Mouse (Mus musculus): ENCODE results near the gene Sult2a3. TPM values are rescaled to one million over a fixed set of nuclear protein-coding genes. Genes with fewer than 3 reads are reported as not detected.
"Not testable (repeated sequence)": the region's sequence is repeated elsewhere in the genome, so short reads cannot be mapped to it uniquely, and the experiment has no call there.

The Sult2a3 gene
- polyA plus RNA-seq (2016; fragmentation: Nextera tagmentation; extraction: Ambion mirVana), result not detected in 2 replicates

GRCm38 (mm10) chr7:14122944-14123343 lies at the start of gene Sult2a3:
Gene Sult2a3, minus strand, starts transcription at chr7:14123044.
- no peaks in the 10 kb centered on the region for H3K36me3 ChIP-seq

GRCm38 (mm10) chr7:14120436-14120835 lies 2.4 kb downstream of the Sult2a3 start:
- Histone ChIP-seq H3K9me3 (0 out of 2 replicates have a peak, but pooled peaks cover 3% of the 10 kb centered on the region), H3K9ac (replicated peaks) (no peak overlapping the region), H3K27ac (replicated peaks) (no peak overlapping the region), H3K36me3 (no peaks in the 10 kb centered on the region), H3K27me3 (no peaks in the 10 kb centered on the region), H3K4me3 (no peak overlapping the region), H3K4me2 (replicated peaks) (no peak overlapping the region), H3K4me1 (no peaks in the 10 kb centered on the region)
- no peak for ATAC-seq (ENCODE audit: low FRiP score, low read depth)
- 83% methylated on average over 2 of the region's 2 CpGs for WGBS

More at GRCm38 (mm10) chr7:14122944-14123343, at the start of gene Sult2a3:
- 90% methylated on average over 2 of the region's 2 CpGs for WGBS
- H3K9ac ChIP-seq (replicated peaks), result no peak within 1 kb of the TSS
- H3K27ac ChIP-seq (replicated peaks), result no peak within 1 kb of the TSS
- H3K27me3 ChIP-seq, result no peaks in the 10 kb centered on the region
- H3K9me3 ChIP-seq, result 0 out of 2 replicates have a peak, but pooled peaks cover 6% of the 10 kb centered on the region
- no peak within 1 kb of the TSS for H3K4me3 ChIP-seq
- H3K4me2 ChIP-seq (replicated peaks), result no peak within 1 kb of the TSS
- H3K4me1 ChIP-seq, result no peaks in the 10 kb centered on the region
- ATAC-seq (ENCODE audit: low FRiP score, low read depth), result no peak

- H3K27ac ChIP-seq (replicated peaks); H3K4me2 ChIP-seq (replicated peaks); H3K36me3 ChIP-seq; H3K4me1 ChIP-seq; H3K9ac ChIP-seq (replicated peaks); H3K4me3 ChIP-seq; ATAC-seq (ENCODE audit: low FRiP score, low read depth); H3K27me3 ChIP-seq; H3K9me3 ChIP-seq: not testable (repeated sequence)
- WGBS, result 71% methylated on average over 3 of the region's 3 CpGs
Measured at GRCm38 (mm10) chr7:14119865-14120264, 3.0 kb downstream of the Sult2a3 start.

- H3K36me3 ChIP-seq, result no peaks in the 10 kb centered on the region
- no peak overlapping the region for H3K4me2 ChIP-seq (replicated peaks)
- no peaks in the 10 kb centered on the region for H3K4me1 ChIP-seq
- ATAC-seq (ENCODE audit: low FRiP score, low read depth), result no peak
- no peak overlapping the region for H3K9ac ChIP-seq (replicated peaks)
- H3K27me3 ChIP-seq, result no peaks in the 10 kb centered on the region
- H3K9me3 ChIP-seq, result 0 out of 2 replicates have a peak, but pooled peaks cover 3% of the 10 kb centered on the region
- H3K27ac ChIP-seq (replicated peaks), result no peak overlapping the region
- WGBS, result 33% methylated on average over 1 of the region's 1 CpGs
- H3K4me3 ChIP-seq, result no peak overlapping the region
Measured at GRCm38 (mm10) chr7:14116761-14117160, 6.1 kb downstream of the Sult2a3 start.

DNA sequence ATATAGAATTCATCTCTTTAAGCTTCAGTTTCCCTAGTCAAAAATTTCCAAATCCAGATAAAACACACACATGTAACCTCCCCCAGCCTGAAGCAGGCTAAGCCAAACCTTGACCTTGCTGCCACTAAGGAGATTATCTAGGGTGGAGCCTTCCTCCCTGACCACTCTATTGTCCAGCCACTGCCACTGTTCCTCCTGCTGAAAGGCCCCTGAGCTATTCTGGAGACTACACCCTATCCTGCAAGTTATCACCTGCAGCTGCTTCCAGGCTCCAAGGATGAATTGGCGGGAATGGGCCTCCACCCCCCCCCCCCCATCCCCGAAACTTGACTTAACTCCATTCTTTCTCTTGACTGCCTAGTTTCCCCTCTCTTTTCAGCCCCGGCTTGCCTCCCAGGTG lies 8.4 kb downstream of the Sult2a3 start:
- WGBS, result 56% methylated on average over 3 of the region's 3 CpGs
- H3K4me1 ChIP-seq; H3K27ac ChIP-seq (replicated peaks); H3K4me3 ChIP-seq; ATAC-seq (ENCODE audit: low FRiP score, low read depth); H3K9ac ChIP-seq (replicated peaks); H3K4me2 ChIP-seq (replicated peaks); H3K9me3 ChIP-seq; H3K27me3 ChIP-seq; H3K36me3 ChIP-seq: not testable (repeated sequence)

DNA sequence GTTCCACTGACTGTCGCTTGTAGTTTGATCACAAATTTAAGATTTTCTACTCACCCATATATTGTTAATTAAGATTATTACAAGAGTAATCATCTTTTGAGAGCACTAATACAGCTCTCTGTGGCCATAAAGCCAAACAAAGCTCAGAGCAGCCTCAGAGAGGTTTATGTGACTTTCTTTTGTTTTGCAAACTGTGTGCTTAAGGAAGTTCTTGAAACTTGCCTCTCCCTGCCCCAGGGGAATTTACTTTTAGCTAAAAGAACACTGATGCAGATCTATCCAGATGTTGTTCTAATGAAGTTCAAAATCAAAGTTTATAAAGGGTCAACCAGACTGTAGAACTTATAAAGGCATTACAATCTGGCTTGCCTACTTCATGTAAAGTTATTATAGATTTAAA lies 75.0 kb downstream of the Sult2a3 start:
- not testable (repeated sequence) for H3K4me3 ChIP-seq; ATAC-seq (ENCODE audit: low FRiP score, low read depth); H3K9ac ChIP-seq (replicated peaks); H3K4me1 ChIP-seq; H3K4me2 ChIP-seq (replicated peaks); H3K27me3 ChIP-seq; H3K27ac ChIP-seq (replicated peaks); H3K36me3 ChIP-seq
- peaks cover 13% of the 10 kb centered on the region for H3K9me3 ChIP-seq
- WGBS, result 54% methylated on average over 1 of the region's 1 CpGs

GRCm38 (mm10) chr7:14030831-14031230 lies 92.0 kb downstream of the Sult2a3 start:
- not testable (repeated sequence) for H3K27me3 ChIP-seq; H3K4me1 ChIP-seq; ATAC-seq (ENCODE audit: low FRiP score, low read depth); H3K27ac ChIP-seq (replicated peaks); H3K4me2 ChIP-seq (replicated peaks); H3K36me3 ChIP-seq; H3K9me3 ChIP-seq; H3K9ac ChIP-seq (replicated peaks); H3K4me3 ChIP-seq

Other genes starting within 250 kb of the Sult2a3 start
- gene Sult2a4, start 133.4 kb downstream of the Sult2a3 start, polyA plus RNA-seq (2016; fragmentation: Nextera tagmentation; extraction: Ambion mirVana), result not detected in 2 replicates
- not detected in 2 replicates for gene Sult2a6, start 131.8 kb upstream of the Sult2a3 start, polyA plus RNA-seq (2016; fragmentation: Nextera tagmentation; extraction: Ambion mirVana)
- not detected in 2 replicates for gene Obox8, start 210.5 kb upstream of the Sult2a3 start, polyA plus RNA-seq (2016; fragmentation: Nextera tagmentation; extraction: Ambion mirVana)

Data from midbrain, embryonic 12.5 days (tissue).